Mouse (Mus musculus) midbrain, embryonic 14.5 days (tissue): ENCODE results near the gene Tsc22d4. TPM values are rescaled to one million over a fixed set of nuclear protein-coding genes. Genes with fewer than 3 reads are reported as not detected.
A peak's percentile ranks its signal among the peaks of the same experiment; 100 is the strongest.

Source experiments
- ATAC-seq: fragments of 200-750 bp; cut with Nextera tagmentation; 2 replicates; pipeline ENCODE4 v1.8.0; 2017; ENCODE audit warnings: moderate number of reproducible peaks, moderate library complexity; ENCODE audit not compliant: low FRiP score, low TSS enrichment
- DNase-seq: peaks from one replicate; pipeline ENCODE4 v3.0.0-alpha.2; 2015
- H3K27ac ChIP-seq: fragments of 300-500 bp; sonication (generic); replicated peaks from 2 replicates; pipeline ENCODE4 v1.5.1; 2014; ENCODE audit warnings: mild to moderate bottlenecking, low read depth, low read length, moderate library complexity
- H3K27me3 ChIP-seq: fragments of 300-500 bp; sonication (generic); 2 replicates; pipeline ENCODE4 v1.6.1; 2014; ENCODE audit warnings: low read length, control low read depth, mixed read lengths; ENCODE audit not compliant: control insufficient read depth, insufficient read depth
- H3K36me3 ChIP-seq: fragments of 300-500 bp; sonication (generic); 2 replicates; pipeline ENCODE4 v1.6.1; 2014; ENCODE audit warnings: low read length, control low read depth; ENCODE audit not compliant: control insufficient read depth, insufficient read depth
- H3K4me1 ChIP-seq: fragments of 300-500 bp; sonication (generic); 2 replicates; pipeline ENCODE4 v1.6.1; 2014; ENCODE audit warnings: mild to moderate bottlenecking, antibody characterized with exemption, low read length, control low read depth; ENCODE audit not compliant: control insufficient read depth, insufficient read depth
- H3K4me2 ChIP-seq: fragments of 300-500 bp; sonication (generic); 2 replicates; pipeline ENCODE4 v1.6.1; 2014; ENCODE audit warnings: mild to moderate bottlenecking, low read length, moderate library complexity
- H3K4me3 ChIP-seq: fragments of 300-500 bp; sonication (generic); replicated peaks from 2 replicates; pipeline ENCODE4 v1.5.1; 2014; ENCODE audit warnings: low read depth, low read length
- H3K9ac ChIP-seq: fragments of 300-500 bp; sonication (generic); replicated peaks from 2 replicates; pipeline ENCODE4 v1.6.1; 2014; ENCODE audit warnings: mild to moderate bottlenecking, low read length, moderate library complexity
- H3K9me3 ChIP-seq: fragments of 300-500 bp; sonication (generic); 2 replicates; pipeline ENCODE4 v1.6.1; 2016; ENCODE audit warnings: low read length, control low read depth, mixed read lengths; ENCODE audit not compliant: control insufficient read depth
- WGBS: fragments of 180-500 bp; shearing (Covaris S2); extraction: QIAGEN DNeasy Blood & Tissue Kit; methylation state at CpG from one replicate; pipeline ENCODE4 v1.1.7; 2014; 5-methylcytosine and 5-hydroxymethylcytosine counted together
- polyA plus RNA-seq: library from polyadenylated mRNA; unstranded; fragments of >200 nt; fragmentation: Nextera tagmentation; extraction: Ambion mirVana; gene quantifications from 2 replicates; pipeline ENCODE4 v1.2.1, GENCODE M21; 2014

The Tsc22d4 gene
- polyA plus RNA-seq, 1 experiment from 2014 or later = 47.0 TPM

- Histone ChIP-seq H3K9ac (no peak overlapping the region), H3K27ac (no peak overlapping the region)
- WGBS = 89% methylated on average over 5 of the region's 5 CpGs
These were observed 9.9 kb downstream of the Tsc22d4 start for GRCm38 (mm10) chr5:137755425-137755824.

GRCm38 (mm10) chr5:137756106-137756505 is 10.6 kb downstream of the Tsc22d4 start:
- no peak for ATAC-seq
- 79% methylated on average over 3 of the region's 3 CpGs for WGBS
- no peak overlapping the region for H3K9ac ChIP-seq

More at GRCm38 (mm10) chr5:137755425-137755824, 9.9 kb downstream of the Tsc22d4 start:
- Histone ChIP-seq H3K36me3 (peaks cover 30% of the 10 kb centered on the region), H3K4me2 (no peak overlapping the region), H3K4me3 (no peak overlapping the region), H3K9me3 (no peaks in the 10 kb centered on the region), H3K27me3 (no peaks in the 10 kb centered on the region), H3K4me1 (peaks cover 2% of the 10 kb centered on the region; the same call in 1 of the 2 replicates)
- ATAC-seq = no peak
- DNase-seq = no peak

GRCm38 (mm10) chr5:137756882-137757661 is 11.5 kb downstream of the Tsc22d4 start:
- H3K9ac ChIP-seq = no peak overlapping the region
- H3K9me3 ChIP-seq = no peaks in the 10 kb centered on the region
- H3K4me2 ChIP-seq = no peak overlapping the region
- H3K27ac ChIP-seq = no peak overlapping the region
- peak; percentile 94 for DNase-seq
- H3K27me3 ChIP-seq = no peaks in the 10 kb centered on the region
- H3K36me3 ChIP-seq = peaks cover 20% of the 10 kb centered on the region
- 39% methylated on average over 10 of the region's 10 CpGs for WGBS
- peaks cover 2% of the 10 kb centered on the region; the same call in 1 of the 2 replicates for H3K4me1 ChIP-seq
- peak; percentile 46; the same call in 1 of the 2 replicates for ATAC-seq
- H3K4me3 ChIP-seq = no peak overlapping the region

More at GRCm38 (mm10) chr5:137756106-137756505, 10.6 kb downstream of the Tsc22d4 start:
- no peak overlapping the region for H3K4me3 ChIP-seq
- H3K27ac ChIP-seq = no peak overlapping the region
- H3K36me3 ChIP-seq = peaks cover 29% of the 10 kb centered on the region
- no peak overlapping the region for H3K4me2 ChIP-seq
- peaks cover 2% of the 10 kb centered on the region; the same call in 1 of the 2 replicates for H3K4me1 ChIP-seq
- no peak for DNase-seq
- no peaks in the 10 kb centered on the region for H3K9me3 ChIP-seq
- no peaks in the 10 kb centered on the region for H3K27me3 ChIP-seq

DNA sequence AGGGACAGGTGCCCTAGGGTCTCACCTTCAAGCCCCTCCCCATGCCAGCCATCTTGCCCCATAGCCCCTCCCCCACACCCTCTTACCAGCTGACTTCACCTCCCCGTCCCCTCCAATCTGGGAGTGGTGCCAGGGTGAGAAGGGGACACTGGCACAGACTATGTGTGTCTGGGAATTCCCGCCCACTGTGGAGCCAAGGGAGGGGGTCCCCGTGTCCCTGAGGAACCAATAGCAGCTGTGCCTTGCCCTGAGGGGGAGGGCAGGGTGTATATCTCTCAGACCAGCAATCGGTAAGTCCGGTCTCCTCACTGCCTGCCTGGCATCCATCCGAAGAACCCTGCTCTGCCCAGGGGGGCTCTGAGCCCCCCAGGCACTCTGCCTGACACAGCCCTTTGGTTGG is 12.4 kb downstream of the Tsc22d4 start:
- Histone ChIP-seq H3K27ac (no peak overlapping the region), H3K4me1 (peaks cover 2% of the 10 kb centered on the region; the same call in 1 of the 2 replicates), H3K9me3 (no peaks in the 10 kb centered on the region), H3K27me3 (no peaks in the 10 kb centered on the region), H3K4me2 (no peak overlapping the region), H3K4me3 (no peak overlapping the region), H3K36me3 (peaks cover 15% of the 10 kb centered on the region), H3K9ac (no peak overlapping the region)
- ATAC-seq = peak; percentile 57
- DNase-seq = peak; percentile 71
- WGBS = 73% methylated on average over 6 of the region's 6 CpGs

GRCm38 (mm10) chr5:137758921-137759534 is 13.5 kb downstream of the Tsc22d4 start:
- ATAC-seq = no peak
- Histone ChIP-seq H3K9ac (no peak overlapping the region; the same call in 1 of the 2 replicates), H3K9me3 (no peaks in the 10 kb centered on the region), H3K4me3 (no peak overlapping the region), H3K4me1 (peaks cover 2% of the 10 kb centered on the region; the same call in 1 of the 2 replicates), H3K27ac (peak overlapping the region; percentile 57), H3K36me3 (peaks cover 7% of the 10 kb centered on the region), H3K4me2 (no peak overlapping the region), H3K27me3 (no peaks in the 10 kb centered on the region)
- whole genome bisulfite sequencing = 92% methylated on average over 19 of the region's 19 CpGs
- DNase-seq = no peak

GRCm38 (mm10) chr5:137759971-137760412 is 14.5 kb downstream of the Tsc22d4 start:
- Histone ChIP-seq H3K36me3 (peaks cover 5% of the 10 kb centered on the region; the same call in 1 of the 2 replicates), H3K4me3 (no peak overlapping the region), H3K9me3 (no peaks in the 10 kb centered on the region), H3K4me2 (no peak overlapping the region), H3K27ac (peak overlapping the region; percentile 57), H3K4me1 (peaks cover 2% of the 10 kb centered on the region; the same call in 1 of the 2 replicates), H3K9ac (no peak overlapping the region), H3K27me3 (no peaks in the 10 kb centered on the region)
- DNase-seq (peak; percentile 84), ATAC-seq (peak; percentile 74)
- 17% methylated on average over 4 of the region's 4 CpGs for WGBS

GRCm38 (mm10) chr5:137764609-137765340 is 19.2 kb downstream of the Tsc22d4 start:
- Histone ChIP-seq H3K27me3 (no peaks in the 10 kb centered on the region), H3K4me3 (no peak overlapping the region), H3K36me3 (no peaks in the 10 kb centered on the region), H3K9ac (no peak overlapping the region), H3K4me1 (peaks cover 7% of the 10 kb centered on the region), H3K4me2 (no peak overlapping the region), H3K27ac (no peak overlapping the region), H3K9me3 (no peaks in the 10 kb centered on the region)
- no peak for ATAC-seq
- no peak for DNase-seq
- 40% methylated on average over 9 of the region's 9 CpGs for WGBS

GRCm38 (mm10) chr5:137766270-137766669 is 20.7 kb downstream of the Tsc22d4 start:
- ATAC-seq = no peak
- H3K4me3 ChIP-seq = no peak overlapping the region
- H3K27me3 ChIP-seq = no peaks in the 10 kb centered on the region
- H3K4me1 ChIP-seq = peaks cover 5% of the 10 kb centered on the region; the same call in 1 of the 2 replicates
- H3K9ac ChIP-seq = no peak overlapping the region
- WGBS = 58% methylated on average over 3 of the region's 3 CpGs
- H3K9me3 ChIP-seq = no peaks in the 10 kb centered on the region
- H3K4me2 ChIP-seq = no peak overlapping the region
- no peaks in the 10 kb centered on the region for H3K36me3 ChIP-seq
- H3K27ac ChIP-seq = no peak overlapping the region
- peak; percentile 47 for DNase-seq
